Mouse (Mus musculus) inflammation-experienced regulatory T-cells, adult 6 months (primary cell): ENCODE results near the gene Artn. TPM values are rescaled to one million over a fixed set of nuclear protein-coding genes. Genes with fewer than 3 reads are reported as not detected.

Experiments
- ATAC-seq: one replicate; pipeline ENCODE4 v1.8.0; 2017
- polyA plus RNA-seq, 3 experiments: library from polyadenylated mRNA; unstranded; fragments of 100-300 nt; shearing (Covaris generic); gene quantifications; one replicate each; pipeline ENCODE4 v1.2.1; 2017

Artn gene
- polyA plus RNA-seq = not detected

GRCm38 (mm10) chr4:117929391-117929881 is at the start of gene Artn:
Gene Artn, minus strand, starts transcription at chr4:117929763.
- no peak for ATAC-seq

- ATAC-seq = no peak
These were observed 49.6 kb upstream of the Artn start for GRCm38 (mm10) chr4:117979181-117979580.

- no peak for ATAC-seq
These were observed 48.7 kb upstream of the Artn start for GRCm38 (mm10) chr4:117978282-117978681.

GRCm38 (mm10) chr4:117977841-117978240 is 48.3 kb upstream of the Artn start:
- ATAC-seq = no peak

GRCm38 (mm10) chr4:117977371-117977770 is 47.8 kb upstream of the Artn start:
- ATAC-seq = no peak

- no peak for ATAC-seq
These were observed 46.3 kb upstream of the Artn start for GRCm38 (mm10) chr4:117975820-117976219.

GRCm38 (mm10) chr4:117974719-117975118 is 45.2 kb upstream of the Artn start:
- ATAC-seq = no peak

- no peak for ATAC-seq
These were observed 43.4 kb upstream of the Artn start for GRCm38 (mm10) chr4:117972999-117973398.

- no peak for ATAC-seq
These were observed 34.9 kb upstream of the Artn start for GRCm38 (mm10) chr4:117964346-117965025.

- no peak for ATAC-seq
These were observed 27.9 kb upstream of the Artn start for GRCm38 (mm10) chr4:117957492-117957891.

GRCm38 (mm10) chr4:117947493-117947892 is 17.9 kb upstream of the Artn start:
- ATAC-seq = no peak

GRCm38 (mm10) chr4:117946639-117947305 is 17.2 kb upstream of the Artn start:
- no peak for ATAC-seq

- no peak for ATAC-seq
These were observed 13.8 kb upstream of the Artn start for GRCm38 (mm10) chr4:117943317-117943716.

- no peak for ATAC-seq
These were observed 7.4 kb upstream of the Artn start for GRCm38 (mm10) chr4:117936964-117937363.

GRCm38 (mm10) chr4:117934081-117934480 is 4.5 kb upstream of the Artn start:
- no peak for ATAC-seq

GRCm38 (mm10) chr4:117933248-117933647 is 3.7 kb upstream of the Artn start:
- no peak for ATAC-seq

GRCm38 (mm10) chr4:117928699-117929241 is 793 bp downstream of the Artn start:
- no peak for ATAC-seq

GRCm38 (mm10) chr4:117928234-117928633 is 1.3 kb downstream of the Artn start:
- ATAC-seq = no peak

- no peak for ATAC-seq
These were observed 2.7 kb downstream of the Artn start for GRCm38 (mm10) chr4:117926545-117927482.

GRCm38 (mm10) chr4:117924916-117925315 is 4.6 kb downstream of the Artn start:
- ATAC-seq = no peak

GRCm38 (mm10) chr4:117923450-117923849 is 6.1 kb downstream of the Artn start:
- ATAC-seq = no peak

GRCm38 (mm10) chr4:117921358-117921757 is 8.2 kb downstream of the Artn start:
- ATAC-seq = no peak

- ATAC-seq = no peak
These were observed 10.8 kb downstream of the Artn start for GRCm38 (mm10) chr4:117918762-117919161.
